Mouse (Mus musculus): Measurements from ENCODE around the gene Ormdl3. TPM values are rescaled to one million over a fixed set of nuclear protein-coding genes. Genes with fewer than 3 reads are reported as not detected.

Gene Ormdl3
- total and polyA plus RNA-seq, 3 experiments: 32.5 to 45.1 (median 32.9) TPM

DNA sequence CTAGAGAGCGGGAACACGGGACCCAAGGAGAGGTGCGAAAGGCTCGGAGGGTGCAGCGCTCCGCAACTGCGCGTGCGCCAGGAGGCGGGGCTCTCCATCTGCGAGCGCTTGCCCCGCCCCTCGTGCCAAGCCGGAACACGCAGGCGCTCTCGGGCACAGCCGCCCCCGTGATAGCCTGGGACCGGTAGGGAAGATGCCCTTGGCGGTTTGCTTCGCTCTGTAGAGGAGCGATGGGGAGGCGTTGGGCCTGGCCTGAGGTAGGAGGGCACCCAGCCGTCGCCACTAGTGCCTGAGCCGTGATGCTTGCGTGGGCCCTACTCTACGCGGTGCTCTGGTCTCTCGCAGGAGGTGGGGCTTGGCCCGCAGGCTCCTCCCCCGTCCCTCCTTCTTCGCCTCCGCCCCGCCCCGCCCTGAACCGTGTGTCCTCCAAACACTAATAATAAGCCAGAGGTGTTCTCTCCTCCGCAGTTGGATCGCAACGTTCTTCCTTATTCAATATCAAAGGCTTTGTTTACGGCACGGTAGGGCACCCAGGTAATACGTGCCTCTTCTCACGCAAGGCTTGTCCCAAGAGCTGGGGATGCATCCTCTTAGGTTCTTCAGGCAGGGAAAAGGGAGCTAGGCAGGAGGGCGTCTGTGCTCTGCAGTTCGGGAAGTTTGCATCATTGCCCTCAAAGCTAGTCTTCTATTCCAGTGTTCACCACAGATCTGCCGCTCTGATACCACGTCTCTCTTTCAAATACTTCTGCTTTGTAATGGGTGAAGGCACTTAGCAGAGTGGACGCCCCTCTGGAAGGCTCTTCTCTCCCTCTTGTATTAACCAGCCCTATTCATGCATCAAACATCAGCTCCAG is 36.0 kb downstream of the Ormdl3 start, which contains the start of gene Zpbp2:
Gene Zpbp2 (plus strand): TSS at position 123 of the 854 bp plus-strand sequence.
- in situ Hi-C loops (cut with MboI; ENCODE audit: low pct_ligation_motif_present, low pct_unique_long_range_greater_than_20kb, low sequenced_read_pairs) (loop anchor here (5.0 kb wide), 2 partner anchors 36 to 81 kb away; partner anchors contain the start of gene Ormdl3), dilution Hi-C loops (cut with MboI; ENCODE audit: extremely low pct_ligation_motif_present, extremely low pct_unique_long_range_greater_than_20kb, low sequenced_read_pairs) (no loop called here)
- DNase-seq (ENCODE audit: extremely low read depth): peak; percentile 97
- Histone ChIP-seq H3K4me3 (replicated peaks in 1 of 3; ENCODE audit: low read depth in 2 of 3, low read length in 2 of 3, poor library complexity in 1 of 3) (peak within 1 kb of the TSS; percentile 70 to 87 (median 70)), H3K4me1 (ENCODE audit: control insufficient read depth in 1 of 2, insufficient read depth in 2 of 2) (peaks cover 2 to 52% of the 10 kb centered on the region in 2 experiments; a peak in 3 of 4 replicates), H3K79me2 (replicated peaks; ENCODE audit: control insufficient read depth, extremely low read depth, insufficient read depth, poor library complexity, severe bottlenecking) (peaks cover 9% of the 10 kb centered on the region), H3K9ac (ENCODE audit: insufficient read depth, low read depth) (peak within 1 kb of the TSS; percentile 88), H3K27ac (ENCODE audit: insufficient read depth, low read depth) (peak within 1 kb of the TSS; percentile 88), H3K4me2 (ENCODE audit: insufficient read depth, low read depth, poor library complexity, severe bottlenecking) (peak within 1 kb of the TSS; percentile 81), H3K9me3 (replicated peaks; ENCODE audit: low read length) (peaks cover 3% of the 10 kb centered on the region), H3K27me3 (replicated peaks) (no peaks in the 10 kb centered on the region), H3K36me3 (replicated peaks in 1 of 2; ENCODE audit: control insufficient read depth in 1 of 2, insufficient read depth in 1 of 2, low read length in 1 of 2) (no peaks in the 10 kb centered on the region)
- TF ChIP-seq ELF1 (IDR thresholded peaks at IDR 0.05; ENCODE audit: low read depth, low read length) (peak; percentile 78), EP300 (IDR thresholded peaks at IDR 0.05; ENCODE audit: low read length) (no peak; the same call in 1 of the 2 replicates), CHD2 (IDR thresholded peaks at IDR 0.05; ENCODE audit: low read length) (no peak), MXI1 (IDR thresholded peaks at IDR 0.05; ENCODE audit: low read depth, low read length) (no peak; the same call in 1 of the 2 replicates), MAX (IDR thresholded peaks at IDR 0.05; ENCODE audit: low read length) (no peak), UBTF (IDR thresholded peaks at IDR 0.05; ENCODE audit: low read depth, low read length) (no peak), POLR2AphosphoS2 (IDR thresholded peaks at IDR 0.05; ENCODE audit: low read depth, low read length) (peak; percentile 6; the same call in 1 of the 2 replicates), PAX5 (IDR thresholded peaks at IDR 0.05; ENCODE audit: low read length) (no peak), HCFC1 (IDR thresholded peaks at IDR 0.05; ENCODE audit: low read depth, low read length) (no peak; the same call in 1 of the 2 replicates), ZNF384 (IDR thresholded peaks at IDR 0.05; ENCODE audit: low read depth, low read length) (no peak), IRF4 (IDR thresholded peaks at IDR 0.05; ENCODE audit: low read depth, low read length) (peak; percentile 24; the same call in 1 of the 2 replicates), RAD21 (IDR thresholded peaks at IDR 0.05; ENCODE audit: low read depth, low read length) (no peak), POLR2A (IDR thresholded peaks at IDR 0.05; ENCODE audit: low read depth, low read length) (peak; percentile 70; the same call in 1 of the 2 replicates), SIN3A (IDR thresholded peaks at IDR 0.05; ENCODE audit: low read length) (no peak; the same call in 1 of the 2 replicates), USF2 (conservative IDR thresholded peaks at IDR 0.05; ENCODE audit: low read depth, low read length) (no peak), MYC (IDR thresholded peaks at IDR 0.05; ENCODE audit: low read depth, low read length) (no peak), ZMIZ1 (IDR thresholded peaks at IDR 0.05; ENCODE audit: low read depth, low read length) (peak; percentile 17; the same call in 1 of the 2 replicates), MEF2A (IDR thresholded peaks at IDR 0.05; ENCODE audit: borderline replicate concordance, low read depth, low read length) (no peak), CHD1 (IDR thresholded peaks at IDR 0.05; ENCODE audit: low read depth, low read length) (no peak), NELFE (IDR thresholded peaks at IDR 0.05; ENCODE audit: low read depth, low read length) (peak; percentile 66), NRF1 (IDR thresholded peaks at IDR 0.05; ENCODE audit: low read depth, low read length) (peak; percentile 96), BHLHE40 (IDR thresholded peaks at IDR 0.05; ENCODE audit: low read depth, low read length) (no peak), JUND (conservative IDR thresholded peaks at IDR 0.05; ENCODE audit: low read depth, low read length) (no peak), TBP (conservative IDR thresholded peaks at IDR 0.05; ENCODE audit: low read depth, low read length) (peak; percentile 79), KAT2A (IDR thresholded peaks at IDR 0.05; ENCODE audit: insufficient replicate concordance, low read length) (no peak), JUN (IDR thresholded peaks at IDR 0.05; ENCODE audit: insufficient read depth, low read depth, low read length) (no peak; the same call in 1 of the 2 replicates), RCOR1 (conservative IDR thresholded peaks at IDR 0.05; ENCODE audit: low read depth, low read length) (no peak; the same call in 1 of the 2 replicates), CTCF (conservative IDR thresholded peaks at IDR 0.05 in 1 of 2, IDR thresholded peaks at IDR 0.05 in 1 of 2; ENCODE audit: low read depth in 2 of 2, low read length in 2 of 2) (no peak), GABPA (IDR thresholded peaks at IDR 0.05; ENCODE audit: insufficient replicate concordance, low read depth, low read length) (no peak), ETS1 (conservative IDR thresholded peaks at IDR 0.05; ENCODE audit: low read depth, low read length) (0 out of 2 replicates have a peak, but pooled peaks have one; percentile 11), MAFK (IDR thresholded peaks at IDR 0.05; ENCODE audit: insufficient replicate concordance, low read length) (no peak), ZKSCAN1 (IDR thresholded peaks at IDR 0.05; ENCODE audit: borderline replicate concordance, low read depth, low read length) (no peak), MAZ (IDR thresholded peaks at IDR 0.05; ENCODE audit: low read depth, low read length) (peak; percentile 21), SMC3 (IDR thresholded peaks at IDR 0.05; ENCODE audit: low read depth, low read length) (no peak), USF1 (IDR thresholded peaks at IDR 0.05; ENCODE audit: low read depth, low read length) (peak; percentile 25), ZC3H11A (IDR thresholded peaks at IDR 0.05; ENCODE audit: low read depth, low read length) (no peak), E2F4 (IDR thresholded peaks at IDR 0.05; ENCODE audit: insufficient replicate concordance, low read depth, low read length) (no peak), TCF12 (IDR thresholded peaks at IDR 0.05; ENCODE audit: low read depth, low read length) (peak; percentile 70)
